Mouse (Mus musculus) hindlimb bud, embryonic 11.5 days (tissue): ENCODE results near the gene Sim2.

Experiments used
- DNase-seq: peaks from one replicate; pipeline ENCODE4 v3.0.0-alpha.2; 2012; ENCODE audit warnings: low read depth, low spot score; ENCODE audit errors: extremely low spot score

Gene Sim2

DNA sequence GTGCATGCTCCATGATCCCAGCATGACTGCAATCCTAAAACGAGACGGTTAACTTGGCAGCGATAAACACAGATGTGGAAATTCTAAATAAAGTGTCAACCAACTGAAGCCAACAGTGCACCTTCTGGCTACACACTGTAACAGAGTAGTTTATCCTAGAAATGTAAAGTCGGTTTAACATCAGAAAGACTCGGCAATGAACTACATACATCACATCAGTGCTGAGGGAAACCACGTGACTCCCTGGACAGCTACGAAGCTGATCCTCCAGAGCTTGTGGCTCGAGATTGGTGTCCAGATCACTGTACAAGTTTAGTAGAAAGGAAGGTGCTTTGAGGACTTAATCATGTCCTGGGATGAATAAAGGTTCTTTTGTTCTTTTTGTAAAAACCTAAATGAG is 73.1 kb downstream of the Sim2 start:
- no peak for DNase-seq

DNA sequence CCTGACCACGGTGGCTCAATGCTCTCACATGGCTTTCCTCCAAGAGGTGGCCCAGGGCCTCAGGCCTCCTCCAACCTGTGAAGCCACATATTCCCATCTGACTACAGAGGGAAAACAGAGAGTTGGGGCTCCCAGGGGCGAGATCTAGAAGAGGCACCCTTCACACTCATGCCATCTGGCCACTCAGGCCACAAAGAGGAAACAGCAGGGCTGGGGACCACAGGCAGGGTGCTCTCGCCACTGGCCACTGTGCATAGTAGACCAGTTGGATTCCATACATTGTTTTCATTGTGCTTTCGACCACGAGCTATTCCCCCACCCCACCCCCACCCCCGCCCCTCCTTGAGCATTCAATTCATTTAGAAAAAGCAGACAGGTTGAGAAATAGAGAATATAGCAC is 77.3 kb downstream of the Sim2 start:
- no peak for DNase-seq

DNA sequence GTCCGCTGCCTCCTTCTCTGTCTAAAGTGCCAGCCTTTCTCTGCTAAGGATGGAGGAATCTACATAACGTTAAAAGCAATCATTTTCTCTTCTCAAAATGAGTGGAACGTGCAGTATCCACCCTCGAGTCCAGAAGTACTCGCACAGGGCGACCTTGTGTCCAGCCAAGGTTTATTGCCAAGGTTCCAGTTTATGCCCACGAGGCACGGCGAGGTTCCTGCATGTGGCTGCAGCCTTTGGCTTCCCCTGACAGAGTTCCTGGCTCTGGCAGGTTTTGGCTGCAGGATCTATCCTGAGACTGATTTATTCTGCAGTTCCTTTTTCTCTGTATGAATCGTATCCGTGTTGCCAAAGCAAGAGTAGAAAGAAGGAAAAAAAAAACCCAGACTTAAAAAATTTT is 78.3 kb downstream of the Sim2 start:
- DNase-seq, result no peak

DNA sequence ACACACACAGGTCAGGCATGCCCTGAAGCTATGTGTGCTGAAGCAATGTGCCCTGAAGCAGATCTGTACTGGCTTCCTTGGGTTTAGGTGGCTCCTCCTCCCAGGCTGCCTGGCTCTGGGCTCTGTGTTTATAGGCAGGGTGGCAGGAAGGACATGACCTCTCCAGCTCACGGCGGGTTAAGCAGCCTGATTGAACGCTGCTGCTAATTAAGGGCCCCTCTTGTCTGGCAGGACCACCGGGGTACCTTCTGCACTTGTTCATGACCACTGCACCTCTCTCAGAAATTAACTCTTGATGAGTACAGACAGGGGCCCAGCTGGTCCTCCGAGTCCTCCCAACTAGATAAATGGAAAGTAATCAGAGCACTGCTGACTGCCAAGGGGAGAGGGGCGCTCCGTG is 79.5 kb downstream of the Sim2 start:
- no peak for DNase-seq

DNA sequence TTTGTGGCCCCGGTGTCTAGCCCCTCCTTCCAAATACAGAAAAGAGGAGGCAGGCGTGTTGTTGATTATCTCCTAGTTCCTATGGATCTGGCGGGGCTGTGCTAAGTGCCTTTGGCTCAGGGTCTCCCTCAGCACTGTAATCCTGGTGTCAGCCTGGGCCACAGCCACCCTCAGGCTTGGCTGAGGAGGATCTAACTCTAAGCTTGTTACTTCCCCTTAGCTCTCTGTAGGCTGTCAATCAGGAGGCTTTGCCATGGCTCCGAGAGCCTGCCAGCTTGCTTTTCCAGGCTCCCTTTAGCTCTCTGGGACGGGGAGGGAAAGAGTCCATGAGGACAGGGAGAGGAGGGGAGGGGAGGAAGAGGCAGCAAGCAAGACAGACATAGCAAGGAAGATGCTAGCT is 80.2 kb downstream of the Sim2 start:
- DNase-seq, result no peak

DNA sequence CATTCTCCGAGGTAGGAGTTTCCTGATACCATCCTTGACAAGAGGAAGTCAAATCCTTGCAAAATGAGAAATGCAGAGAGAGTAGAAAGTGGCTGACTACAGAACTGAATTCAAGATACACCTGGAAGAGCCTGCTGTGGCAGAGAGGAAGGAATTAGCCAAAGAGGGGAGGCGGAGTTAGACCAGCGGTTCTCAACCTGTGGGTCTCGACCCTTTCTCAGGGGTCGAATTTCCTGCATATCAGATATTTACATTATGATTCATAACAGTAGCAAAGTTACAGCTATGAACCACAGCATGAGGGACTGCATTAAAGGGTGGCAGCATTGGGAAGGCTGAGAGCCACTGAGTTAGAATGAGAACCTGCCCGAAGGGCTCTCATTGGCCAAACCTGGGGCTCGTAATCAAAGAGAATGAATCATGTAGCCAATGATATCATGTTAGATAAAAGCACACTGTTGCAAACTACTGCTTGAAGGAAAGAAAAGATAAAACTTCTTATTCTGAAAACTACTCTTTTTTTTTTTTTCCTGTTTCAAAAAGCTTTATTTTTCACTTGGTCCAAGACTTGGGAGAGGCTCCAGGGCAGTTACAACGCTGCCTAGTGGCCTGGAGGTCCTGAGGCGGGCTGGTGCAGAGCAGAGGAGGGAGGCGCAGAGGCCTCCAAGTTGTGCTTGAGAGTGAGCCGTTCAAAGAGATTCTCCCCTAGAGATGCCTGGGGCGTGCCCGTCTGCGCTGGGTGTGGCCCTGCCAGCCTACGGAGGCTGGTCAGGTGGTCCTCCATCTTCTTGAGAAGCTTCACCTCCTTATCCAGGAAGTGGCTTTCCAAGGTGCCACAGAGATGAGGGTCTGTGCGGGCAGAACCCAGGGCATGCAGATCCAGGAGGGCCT is 84.2 kb downstream of the Sim2 start:
- no peak for DNase-seq

DNA sequence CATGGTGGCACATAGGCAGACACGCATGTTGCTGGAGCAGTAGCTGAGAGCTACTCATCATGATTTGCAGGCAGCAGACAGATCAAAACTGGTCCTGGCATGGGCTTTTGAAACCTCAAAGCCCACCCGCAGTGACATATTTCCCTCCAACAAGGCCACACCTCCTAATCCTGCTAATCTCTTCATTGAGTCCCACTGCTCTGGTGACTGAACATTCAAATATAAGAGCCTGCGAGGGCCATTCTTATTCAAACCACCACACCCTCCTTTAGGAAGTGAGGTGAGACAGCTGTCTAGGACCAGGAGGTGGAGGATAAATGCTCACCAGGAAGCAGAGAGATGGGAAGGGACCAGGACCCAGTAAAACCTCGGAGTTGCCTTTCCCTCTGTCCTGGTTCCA is 85.5 kb downstream of the Sim2 start:
- no peak for DNase-seq

DNA sequence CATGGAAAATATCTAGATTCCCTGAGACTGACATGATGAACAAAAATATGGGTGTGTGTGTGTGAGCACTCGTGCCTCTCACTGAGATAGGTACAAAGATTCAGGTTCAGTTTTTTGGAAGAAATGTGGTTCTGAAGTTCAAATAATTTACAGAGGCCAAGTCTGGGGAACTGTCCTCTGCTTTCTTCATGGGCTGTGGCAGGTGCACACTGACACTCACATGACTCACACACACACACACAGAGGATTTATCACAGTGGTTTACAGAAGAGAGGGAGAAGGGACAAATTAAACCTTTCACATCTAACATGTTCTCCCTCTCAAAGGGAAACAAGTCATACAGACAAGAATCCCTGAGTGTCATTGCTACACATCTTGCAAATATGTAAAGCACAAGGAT is 88.6 kb downstream of the Sim2 start:
- DNase-seq, result no peak

DNA sequence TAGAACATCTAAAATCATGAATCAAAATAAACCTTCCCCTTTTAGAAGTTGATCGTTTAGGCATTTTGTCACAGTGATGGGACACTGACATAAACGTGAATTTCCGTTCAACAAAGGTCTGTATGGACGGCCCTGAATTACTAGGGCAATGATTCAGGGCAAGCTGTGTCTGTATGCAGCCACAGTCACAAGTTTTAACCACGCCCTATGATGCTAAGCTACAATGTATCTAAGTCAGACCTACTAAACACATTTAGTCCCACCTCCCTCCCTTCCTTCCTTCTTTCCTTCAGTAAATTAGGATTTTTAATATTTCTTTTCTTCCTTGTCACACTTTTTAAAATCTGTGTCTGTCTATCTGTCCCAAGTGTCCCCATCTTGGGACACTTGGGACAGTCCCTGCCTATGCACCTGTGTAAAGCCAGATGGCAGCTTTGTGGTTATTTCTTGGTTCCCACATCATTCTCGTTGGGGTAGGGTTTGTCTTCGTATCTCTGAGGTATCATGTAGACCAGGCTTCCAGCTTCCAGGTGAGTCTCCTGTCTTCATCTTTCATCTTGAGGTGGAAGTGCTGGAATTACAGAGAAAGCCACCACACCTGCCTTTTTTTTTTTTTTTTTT is 90.7 kb downstream of the Sim2 start:
- no peak for DNase-seq
